Mouse (Mus musculus) kidney, embryonic 14.5 days (tissue): ENCODE data around the gene Nr1d1. TPM values are rescaled to one million over a fixed set of nuclear protein-coding genes. Genes with fewer than 3 reads are reported as not detected.

Experiments used
- ATAC-seq: fragments of 200-750 bp; cut with Nextera tagmentation; 2 replicates; pipeline ENCODE4 v1.8.0; 2017; ENCODE audit warnings: moderate number of reproducible peaks, mild to moderate bottlenecking, moderate TSS enrichment, moderate library complexity; ENCODE audit not compliant: low FRiP score, low TSS enrichment
- H3K27ac ChIP-seq: fragments of 300-500 bp; sonication (generic); 2 replicates; pipeline ENCODE4 v1.5.1; 2014; ENCODE audit warnings: low read depth, mild to moderate bottlenecking, low read length, moderate library complexity, mixed read lengths
- H3K27me3 ChIP-seq: fragments of 300-500 bp; sonication (generic); 2 replicates; pipeline ENCODE4 v1.6.1; 2014; ENCODE audit warnings: mild to moderate bottlenecking, low read length; ENCODE audit not compliant: control insufficient read depth, insufficient read depth
- H3K36me3 ChIP-seq: fragments of 300-500 bp; sonication (generic); 2 replicates; pipeline ENCODE4 v1.6.1; 2014; ENCODE audit warnings: low read length, mixed read lengths; ENCODE audit not compliant: control insufficient read depth, insufficient read depth
- H3K4me1 ChIP-seq: fragments of 300-500 bp; sonication (generic); 2 replicates; pipeline ENCODE4 v1.6.1; 2014; ENCODE audit warnings: low read length, mixed read lengths; ENCODE audit not compliant: control insufficient read depth, insufficient read depth
- H3K4me2 ChIP-seq: fragments of 300-500 bp; sonication (generic); replicated peaks from 2 replicates; pipeline ENCODE4 v1.6.1; 2014; ENCODE audit warnings: low read depth, mild to moderate bottlenecking, low read length
- H3K4me3 ChIP-seq: fragments of 300-500 bp; sonication (generic); 2 replicates; pipeline ENCODE4 v1.5.1; 2014; ENCODE audit warnings: mild to moderate bottlenecking, low read length
- H3K9ac ChIP-seq: fragments of 300-500 bp; sonication (generic); 2 replicates; pipeline ENCODE4 v1.6.1; 2014; ENCODE audit warnings: low read depth, mild to moderate bottlenecking, low read length, moderate library complexity
- H3K9me3 ChIP-seq: fragments of 300-500 bp; sonication (generic); 2 replicates; pipeline ENCODE4 v1.6.1; 2016; ENCODE audit warnings: low read length; ENCODE audit not compliant: control insufficient read depth
- WGBS: fragments of 180-500 bp; shearing (Covaris S2); extraction: QIAGEN DNeasy Blood & Tissue Kit; methylation state at CpG from one replicate; pipeline ENCODE4 v1.1.7; 2014; 5-methylcytosine and 5-hydroxymethylcytosine counted together
- polyA plus RNA-seq: library from polyadenylated mRNA; unstranded; fragments of >200 nt; fragmentation: Nextera tagmentation; extraction: Ambion mirVana; gene quantifications from 2 replicates; pipeline ENCODE4 v1.2.1, GENCODE M21; 2014

Nr1d1 gene
- polyA plus RNA-seq, 1 experiment from 2014 or later: 2.6 TPM

DNA sequence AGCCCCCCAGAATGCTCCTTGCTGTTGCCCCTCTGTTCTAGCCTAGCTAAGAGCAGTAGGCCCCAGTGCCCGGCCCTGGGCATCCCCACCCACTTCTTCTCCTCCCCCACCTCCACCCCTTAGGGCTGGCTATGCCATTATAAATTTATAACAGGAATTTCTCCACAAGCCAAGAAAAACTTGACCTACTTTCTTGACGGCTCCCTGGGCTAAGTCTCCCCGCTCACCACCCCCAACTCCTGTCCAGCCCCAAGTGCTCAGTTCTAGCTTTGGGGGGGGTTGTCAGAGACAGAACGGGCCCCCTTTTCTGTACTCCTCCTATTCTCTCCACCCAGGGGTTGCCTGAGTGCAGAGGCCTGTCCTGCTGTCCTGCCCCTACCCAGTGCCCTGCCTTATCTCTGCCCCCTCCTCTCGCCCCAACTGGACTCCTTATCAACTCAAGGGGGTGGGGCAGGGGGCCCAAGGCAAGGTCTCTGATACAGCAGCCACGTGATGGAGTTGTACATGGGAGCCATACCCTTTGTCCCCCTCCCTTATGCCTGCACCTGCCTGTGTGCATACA is 23.8 kb downstream of the Nr1d1 start:
- no peak overlapping the region for H3K4me3 ChIP-seq
- H3K4me1 ChIP-seq: peaks cover 68% of the 10 kb centered on the region
- peaks cover 8% of the 10 kb centered on the region for H3K36me3 ChIP-seq
- H3K27me3 ChIP-seq: no peaks in the 10 kb centered on the region
- ATAC-seq: no peak
- H3K9me3 ChIP-seq: no peaks in the 10 kb centered on the region
- peak overlapping the region; percentile 42; the same call in 1 of the 2 replicates for H3K9ac ChIP-seq
- 32% methylated on average over 6 of the region's 6 CpGs for WGBS
- no peak overlapping the region; the same call in 1 of the 2 replicates for H3K4me2 ChIP-seq
- peak overlapping the region; percentile 70; the same call in 1 of the 2 replicates for H3K27ac ChIP-seq

DNA sequence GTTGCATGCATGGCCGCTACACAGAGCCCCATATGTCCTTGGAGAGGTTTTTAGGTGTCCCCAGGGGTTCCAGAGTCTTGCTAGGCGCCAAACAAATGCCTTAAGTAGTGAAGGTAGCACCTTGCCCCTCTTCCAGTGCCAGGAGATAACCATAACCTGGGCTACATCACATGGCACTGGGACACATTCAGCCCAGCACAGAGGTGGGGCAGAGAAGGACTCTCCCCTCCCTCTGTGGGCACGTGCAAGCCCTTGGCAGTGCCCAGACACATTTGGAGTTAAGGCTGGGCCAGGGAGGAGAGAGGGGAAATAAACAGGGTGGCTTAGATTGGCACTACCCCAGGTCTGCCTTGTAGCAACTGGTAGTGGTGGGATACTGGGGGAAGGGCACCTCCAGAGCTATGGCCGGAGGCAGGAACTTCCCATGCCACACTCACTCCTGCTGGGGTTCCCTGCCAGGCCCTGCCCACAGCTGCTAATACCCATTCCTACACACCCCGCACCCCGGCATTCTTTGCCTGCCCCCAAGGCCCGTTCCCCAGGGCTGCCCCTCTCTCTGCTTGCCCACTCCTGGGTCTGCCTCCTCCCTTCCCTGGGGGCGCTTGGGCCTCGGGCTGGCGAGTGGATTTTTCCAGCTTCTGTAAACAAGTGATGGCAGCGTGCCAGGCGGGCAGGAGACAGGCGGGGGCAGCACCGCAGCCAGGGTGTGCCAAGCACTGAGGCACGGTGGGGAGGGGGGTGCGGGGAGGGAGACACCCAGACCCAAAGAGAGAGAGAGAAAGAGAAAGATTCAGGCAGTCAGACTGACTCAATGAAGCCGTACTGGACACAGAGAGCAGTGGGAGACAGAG is 24.6 kb downstream of the Nr1d1 start:
- Histone ChIP-seq H3K9ac (peak overlapping the region; percentile 42), H3K4me1 (peaks cover 69% of the 10 kb centered on the region), H3K36me3 (peaks cover 8% of the 10 kb centered on the region), H3K27me3 (no peaks in the 10 kb centered on the region), H3K9me3 (no peaks in the 10 kb centered on the region), H3K4me3 (no peak overlapping the region), H3K27ac (peak overlapping the region; percentile 70; the same call in 1 of the 2 replicates), H3K4me2 (no peak overlapping the region; the same call in 1 of the 2 replicates)
- whole genome bisulfite sequencing: 40% methylated on average over 17 of the region's 17 CpGs
- no peak for ATAC-seq

DNA sequence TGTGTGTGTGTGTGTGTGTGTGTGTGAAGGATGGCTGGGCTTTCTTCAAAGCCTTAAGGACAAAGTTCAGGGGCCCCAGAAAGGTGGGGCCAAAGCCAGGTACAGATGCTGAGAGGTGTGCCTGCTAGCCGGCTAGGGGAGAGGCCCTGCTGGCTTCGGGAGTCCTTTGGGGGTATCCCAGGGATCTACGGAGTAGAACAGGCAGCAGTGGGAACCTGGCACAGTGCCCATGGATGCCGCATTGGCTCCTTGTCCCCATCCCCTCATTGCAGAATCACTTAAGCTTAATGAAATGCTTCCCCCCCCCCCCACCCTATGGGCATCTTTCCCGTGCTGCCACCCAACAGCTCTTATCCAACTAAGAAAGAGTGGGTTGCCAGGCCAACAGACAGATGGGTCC is 25.4 kb downstream of the Nr1d1 start:
- peak overlapping the region; percentile 70; the same call in 1 of the 2 replicates for H3K27ac ChIP-seq
- H3K27me3 ChIP-seq: no peaks in the 10 kb centered on the region
- H3K9ac ChIP-seq: 0 out of 2 replicates have a peak overlapping the region, but pooled peaks have one; percentile 12
- no peaks in the 10 kb centered on the region for H3K9me3 ChIP-seq
- no peak overlapping the region for H3K4me3 ChIP-seq
- H3K4me1 ChIP-seq: peaks cover 78% of the 10 kb centered on the region
- no peak for ATAC-seq
- H3K4me2 ChIP-seq: no peak overlapping the region
- H3K36me3 ChIP-seq: peaks cover 8% of the 10 kb centered on the region
- 42% methylated on average over 5 of the region's 5 CpGs for WGBS

DNA sequence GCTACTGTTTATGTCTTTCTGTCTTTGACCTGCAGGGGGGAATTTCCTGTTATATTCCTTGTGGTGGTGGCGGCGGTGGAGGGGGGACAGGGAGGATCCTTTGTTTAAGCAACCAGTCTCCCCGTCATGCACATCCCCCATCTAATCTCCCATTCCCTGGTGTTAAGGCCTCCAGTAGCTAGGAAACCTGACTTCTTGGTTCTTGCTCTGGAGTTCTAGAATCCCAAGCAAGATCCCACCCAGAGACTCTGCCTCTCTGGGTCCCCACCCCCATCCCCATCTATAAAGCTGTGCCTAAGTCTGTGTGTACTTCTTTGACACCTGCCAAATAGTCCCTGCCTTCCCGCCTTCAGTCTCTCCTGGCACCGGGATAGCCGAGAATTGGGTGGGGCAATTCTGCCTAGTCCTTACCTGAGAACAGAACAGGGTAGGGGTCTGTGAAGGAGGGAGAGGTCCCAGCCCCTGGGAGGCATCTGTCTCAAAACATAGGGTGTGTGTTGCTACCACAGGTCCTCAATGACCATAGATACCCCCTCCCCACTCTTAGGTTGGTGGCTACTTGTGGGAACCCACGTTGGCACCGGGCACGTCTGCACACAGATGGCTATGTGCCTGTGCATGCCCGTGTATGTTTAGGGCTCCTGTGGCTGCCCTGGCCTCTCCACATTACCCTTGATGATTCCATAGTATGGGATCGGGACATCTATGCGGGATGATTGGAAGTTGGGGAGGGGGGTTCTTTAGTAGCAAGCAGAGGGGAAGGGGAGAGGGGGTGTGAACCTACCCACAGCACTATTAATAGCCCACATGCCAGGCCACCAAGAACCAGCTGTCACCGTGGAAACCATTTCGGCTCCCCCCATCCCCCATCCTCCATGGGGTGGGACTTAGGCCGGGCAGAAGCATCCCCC is 26.4 kb downstream of the Nr1d1 start:
- Histone ChIP-seq H3K4me1 (peaks cover 83% of the 10 kb centered on the region), H3K27me3 (no peaks in the 10 kb centered on the region), H3K4me3 (no peak overlapping the region), H3K9ac (0 out of 2 replicates have a peak overlapping the region, but pooled peaks have one; percentile 32), H3K9me3 (no peaks in the 10 kb centered on the region), H3K36me3 (peaks cover 3% of the 10 kb centered on the region), H3K4me2 (peak overlapping the region; percentile 38; the same call in 1 of the 2 replicates), H3K27ac (peak overlapping the region; percentile 76; the same call in 1 of the 2 replicates)
- 34% methylated on average over 15 of the region's 15 CpGs for WGBS
- ATAC-seq: no peak

DNA sequence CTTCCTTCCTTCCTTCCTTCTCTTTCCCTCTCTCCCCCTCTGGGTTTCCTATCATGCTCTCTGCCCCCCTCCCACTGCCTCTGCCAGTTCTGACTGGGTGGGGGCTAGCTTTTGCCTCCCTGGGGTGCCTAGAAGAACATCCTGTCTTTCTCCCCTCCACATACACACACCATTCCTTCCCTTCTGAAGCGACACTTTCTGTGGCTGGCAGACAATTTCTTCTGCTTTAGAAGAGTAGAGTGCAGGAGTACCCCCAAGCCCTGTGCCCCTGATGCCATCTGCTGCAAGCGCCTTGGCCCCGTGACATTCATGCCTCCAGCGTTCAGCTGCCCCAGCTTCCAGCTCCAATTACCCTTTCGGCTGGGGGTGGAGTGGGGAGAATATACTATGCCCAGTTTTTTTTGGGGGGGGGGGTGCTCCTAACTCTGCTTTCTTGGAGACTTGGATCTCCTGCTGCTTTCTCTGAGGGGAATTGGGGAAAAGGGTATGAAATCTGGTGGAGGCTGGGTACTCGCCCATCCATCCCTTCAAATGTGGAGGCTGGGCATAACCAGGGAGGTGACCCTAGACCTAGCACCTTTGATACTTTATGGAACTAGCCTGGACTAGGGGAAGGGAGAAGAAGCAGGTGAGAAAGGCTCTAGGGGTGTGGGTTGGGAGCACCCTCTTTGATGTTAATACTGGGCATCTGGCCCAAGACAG is 27.2 kb downstream of the Nr1d1 start:
- H3K4me2 ChIP-seq: peak overlapping the region; percentile 38; the same call in 1 of the 2 replicates
- H3K4me1 ChIP-seq: peaks cover 91% of the 10 kb centered on the region
- H3K27ac ChIP-seq: peak overlapping the region; percentile 76; the same call in 1 of the 2 replicates
- ATAC-seq: no peak
- WGBS: 29% methylated on average over 6 of the region's 6 CpGs
- H3K9ac ChIP-seq: peak overlapping the region; percentile 32; the same call in 1 of the 2 replicates
- no peaks in the 10 kb centered on the region for H3K27me3 ChIP-seq
- H3K9me3 ChIP-seq: no peaks in the 10 kb centered on the region
- H3K36me3 ChIP-seq: no peaks in the 10 kb centered on the region
- H3K4me3 ChIP-seq: no peak overlapping the region

DNA sequence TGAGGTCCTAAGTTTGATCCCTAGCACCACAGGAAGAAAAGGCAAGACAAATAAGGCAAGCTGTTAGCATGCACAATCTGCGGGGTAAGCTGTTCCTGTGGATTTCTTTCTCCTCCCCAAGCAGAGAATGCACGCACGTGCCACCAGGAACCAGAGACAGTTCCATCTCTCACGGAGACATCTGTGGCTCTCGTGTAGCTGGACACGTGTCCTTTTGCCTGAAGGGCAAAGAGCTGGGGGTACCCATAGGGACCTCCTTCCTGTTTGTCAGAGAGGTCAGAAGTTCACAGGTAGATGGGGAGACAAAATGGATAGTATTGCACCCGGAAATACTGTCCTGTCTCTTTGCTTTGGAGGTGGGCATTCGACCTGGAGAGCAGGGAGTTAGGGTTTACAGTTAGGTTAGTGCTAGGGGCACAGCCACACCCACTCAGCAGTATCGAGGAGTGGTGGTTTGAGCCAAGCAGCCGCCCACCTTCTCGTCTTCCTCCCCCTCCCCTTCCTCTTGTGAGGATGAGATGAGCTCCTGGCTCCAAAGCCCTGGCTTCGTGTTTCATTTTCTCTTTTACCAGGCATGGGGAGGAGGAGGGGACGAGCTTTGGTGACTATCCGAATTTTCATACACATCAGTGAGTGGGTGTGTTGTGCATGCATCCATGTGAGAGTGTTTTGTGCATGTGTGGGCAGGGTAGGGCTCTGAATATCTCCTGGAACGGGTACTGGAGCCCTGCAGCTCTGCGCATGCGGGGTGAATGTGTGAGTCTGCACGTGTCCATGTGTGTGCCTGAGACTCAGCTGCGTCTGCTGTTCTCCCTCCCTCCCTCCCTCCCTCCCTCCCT is 28.1 kb downstream of the Nr1d1 start:
- Histone ChIP-seq H3K4me3 (peak overlapping the region; percentile 19; the same call in 1 of the 2 replicates), H3K4me2 (peak overlapping the region; percentile 38), H3K36me3 (no peaks in the 10 kb centered on the region), H3K27ac (peak overlapping the region; percentile 55; the same call in 1 of the 2 replicates), H3K9me3 (no peaks in the 10 kb centered on the region), H3K4me1 (peaks cover 92% of the 10 kb centered on the region), H3K9ac (peak overlapping the region; percentile 34; the same call in 1 of the 2 replicates), H3K27me3 (no peaks in the 10 kb centered on the region)
- WGBS: 4% methylated on average over 19 of the region's 19 CpGs
- peak; percentile 48; the same call in 1 of the 2 replicates for ATAC-seq

DNA sequence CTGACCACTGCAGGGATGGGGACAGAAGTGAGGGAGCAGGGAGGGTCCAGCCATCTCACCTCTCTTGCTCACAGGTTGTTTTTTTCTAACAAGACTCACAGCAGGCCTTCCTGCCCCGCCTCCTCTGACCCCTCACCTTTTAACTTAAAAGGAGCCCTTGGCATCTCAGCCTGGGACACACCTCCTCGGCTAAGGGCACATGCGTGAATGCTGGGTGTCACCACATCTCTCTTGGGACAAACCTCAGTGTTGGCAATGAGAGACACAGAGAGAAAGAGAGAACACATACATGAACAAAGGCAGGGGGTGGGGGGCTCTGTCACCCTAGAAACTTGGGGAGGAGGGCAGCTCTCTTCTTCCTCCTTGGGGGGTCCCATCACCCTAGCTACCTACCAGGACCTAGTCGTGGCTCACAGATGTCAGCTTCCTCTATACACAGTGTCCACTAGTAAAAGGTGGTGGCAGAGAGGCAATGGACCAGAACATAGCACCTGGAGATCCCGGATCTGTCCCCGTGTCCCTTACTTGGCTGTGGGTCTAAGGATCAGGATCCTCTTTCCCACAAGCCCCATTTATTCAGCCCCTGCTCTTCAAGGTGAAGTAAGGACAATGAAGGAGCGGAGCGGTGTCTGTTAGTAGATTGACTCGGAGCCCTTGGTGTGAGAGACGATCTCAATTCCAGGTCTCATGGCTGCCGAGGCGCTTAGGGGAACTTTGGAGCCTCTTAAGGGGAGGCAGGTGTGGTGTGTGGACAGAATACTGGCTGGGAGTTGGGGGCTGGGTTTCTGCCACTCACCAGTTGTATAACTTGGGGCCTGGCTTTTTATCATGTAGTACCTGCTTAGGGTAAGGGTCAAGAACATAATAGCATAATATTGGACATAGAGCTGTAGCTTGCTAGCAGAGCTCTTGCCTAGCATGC is 28.9 kb downstream of the Nr1d1 start:
- no peaks in the 10 kb centered on the region for H3K36me3 ChIP-seq
- no peaks in the 10 kb centered on the region for H3K9me3 ChIP-seq
- H3K27ac ChIP-seq: peak overlapping the region; percentile 59; the same call in 1 of the 2 replicates
- 0 out of 2 replicates have a peak overlapping the region, but pooled peaks have one; percentile 5 for H3K4me2 ChIP-seq
- ATAC-seq: no peak
- WGBS: 41% methylated on average over 12 of the region's 12 CpGs
- H3K4me1 ChIP-seq: peaks cover 83% of the 10 kb centered on the region
- no peaks in the 10 kb centered on the region for H3K27me3 ChIP-seq
- peak overlapping the region; percentile 13; the same call in 1 of the 2 replicates for H3K9ac ChIP-seq
- no peak overlapping the region for H3K4me3 ChIP-seq
